Mouse (Mus musculus) frontal cortex, adult (tissue): ENCODE measurements around the gene Pptc7.
"Not testable (repeated sequence)": the region's sequence is repeated elsewhere in the genome, so short reads cannot be mapped to it uniquely, and the experiment has no call there.

Source experiments
- ATAC-seq: cut with Nextera tagmentation; 2 replicates; pipeline ENCODE4 v1.9.2; 2017; ENCODE audit warnings: mild to moderate bottlenecking, moderate library complexity, mixed read lengths; ENCODE audit not compliant: low TSS enrichment

The Pptc7 gene

GRCm38 (mm10) chr5:122300071-122300518 lies 15.9 kb downstream of the Pptc7 start:
- ATAC-seq, result peak; percentile 58; the same call in 1 of the 2 replicates

- ATAC-seq, result no peak
Observed at GRCm38 (mm10) chr5:122302810-122303745, 18.9 kb downstream of the Pptc7 start.

GRCm38 (mm10) chr5:122303937-122304336 lies 19.8 kb downstream of the Pptc7 start:
- peak; percentile 64; the same call in 1 of the 2 replicates for ATAC-seq

GRCm38 (mm10) chr5:122304541-122304940 lies 20.4 kb downstream of the Pptc7 start:
- no peak for ATAC-seq

- no peak for ATAC-seq
Observed at GRCm38 (mm10) chr5:122305472-122305871, 21.3 kb downstream of the Pptc7 start.

GRCm38 (mm10) chr5:122306536-122306935 lies 22.4 kb downstream of the Pptc7 start:
- no peak for ATAC-seq

- ATAC-seq, result no peak
Observed at GRCm38 (mm10) chr5:122310699-122311098, 26.5 kb downstream of the Pptc7 start.

GRCm38 (mm10) chr5:122311692-122312091 lies 27.5 kb downstream of the Pptc7 start:
- no peak for ATAC-seq

GRCm38 (mm10) chr5:122312346-122312745 lies 28.2 kb downstream of the Pptc7 start:
- no peak for ATAC-seq

- ATAC-seq, result no peak
Observed at GRCm38 (mm10) chr5:122312942-122313684, 28.9 kb downstream of the Pptc7 start.

GRCm38 (mm10) chr5:122314966-122315667 lies 31.0 kb downstream of the Pptc7 start:
- ATAC-seq, result peak; percentile 85

GRCm38 (mm10) chr5:122317329-122318045 lies 33.3 kb downstream of the Pptc7 start:
- no peak for ATAC-seq

- ATAC-seq, result no peak
Observed at GRCm38 (mm10) chr5:122318100-122318499, 33.9 kb downstream of the Pptc7 start.

- not testable (repeated sequence) for ATAC-seq
Observed at GRCm38 (mm10) chr5:122318976-122319375, 34.8 kb downstream of the Pptc7 start.

GRCm38 (mm10) chr5:122319474-122320204 lies 35.5 kb downstream of the Pptc7 start:
- peak; percentile 44; the same call in 1 of the 2 replicates for ATAC-seq

GRCm38 (mm10) chr5:122320205-122320781 lies 36.1 kb downstream of the Pptc7 start:
- no peak for ATAC-seq

- no peak for ATAC-seq
Observed at GRCm38 (mm10) chr5:122323523-122323922, 39.4 kb downstream of the Pptc7 start.

GRCm38 (mm10) chr5:122324608-122325431 lies 40.7 kb downstream of the Pptc7 start:
- ATAC-seq, result peak; percentile 89

GRCm38 (mm10) chr5:122325477-122325876 lies 41.3 kb downstream of the Pptc7 start:
- no peak for ATAC-seq
